ENCODE assay signal across 8 mouse cellular contexts in the genomic region with DNA sequence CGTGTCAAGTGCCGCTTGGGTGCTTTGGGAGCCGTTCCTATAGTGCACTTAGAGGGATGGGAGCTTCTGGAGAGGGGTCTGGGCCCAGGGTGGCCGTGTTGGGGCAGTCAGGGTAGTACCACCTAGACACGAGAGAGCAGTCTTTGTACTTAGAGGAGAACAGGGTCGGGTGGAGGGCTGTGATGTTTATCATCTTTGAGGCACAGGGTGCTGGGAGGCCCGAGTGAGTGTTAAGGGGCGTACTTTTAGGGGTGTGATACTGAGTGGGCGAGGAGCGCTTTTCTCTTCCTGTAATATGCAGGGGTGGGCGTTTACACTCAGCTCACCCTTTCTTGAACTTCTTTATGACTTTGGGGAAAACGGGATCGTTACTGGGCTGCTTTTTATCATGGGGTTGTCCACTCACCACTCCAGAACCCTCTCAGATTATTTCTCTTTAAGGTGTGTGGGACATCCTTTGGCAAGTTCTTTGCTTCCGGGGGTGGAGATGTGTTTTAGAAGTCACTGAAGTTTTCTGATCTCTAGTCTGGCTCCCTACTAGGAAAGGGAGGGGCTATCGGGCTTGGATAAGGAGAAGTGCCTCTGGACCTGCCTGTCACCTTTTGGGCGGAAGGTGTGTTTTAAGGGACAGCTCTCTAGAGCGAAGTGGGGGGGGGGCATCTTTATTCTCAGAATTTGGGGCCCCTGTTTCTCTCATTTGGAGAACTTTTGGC. TPM values are rescaled to one million over a fixed set of nuclear protein-coding genes. Genes with fewer than 3 reads are reported as not detected.
DNase-seq lines count a peak whose midpoint lies in the region; ATAC-seq and TF ChIP-seq lines count a peak whose summit lies in the region.

No protein-coding gene starts in this region.

- H3K4me1 ChIP-seq in heart, postnatal 0 days (ENCODE audit: control insufficient read depth, insufficient read depth): peaks cover 40% of the 10 kb centered on the region

- H3K36me3 ChIP-seq in heart, postnatal 0 days (replicated peaks; ENCODE audit: control insufficient read depth, insufficient read depth, low read length): no peaks in the 10 kb centered on the region

- H3K9me3 ChIP-seq in heart, postnatal 0 days (replicated peaks; ENCODE audit: control insufficient read depth, low read length): no peaks in the 10 kb centered on the region

- H3K4me3 ChIP-seq in heart, postnatal 0 days (ENCODE audit: low read depth, low read length): peak overlapping the region; percentile 71

- peak overlapping the region; percentile 72 for H3K4me2 ChIP-seq in heart, postnatal 0 days (ENCODE audit: low read depth, low read length)

- no peaks in the 10 kb centered on the region for H3K27me3 ChIP-seq in heart, postnatal 0 days (ENCODE audit: control insufficient read depth, insufficient read depth, low read length)

- TF ChIP-seq EP300 in heart, postnatal 0 days (IDR thresholded peaks at IDR 0.05; ENCODE audit: low read depth): no peak

- peak; percentile 52 for DNase-seq in adrenal gland, postnatal 10 days
- DNase-seq in adrenal gland, adult 8-10 months: no peak
- peak; percentile 78 for DNase-seq in CD4-positive helper T cell, adult 2 months (ENCODE audit: low read depth, low spot score)
- peak; percentile 39 for DNase-seq in heart, postnatal 0 days (ENCODE audit: low spot score)
- DNase-seq in kidney, postnatal 36 days: peak; percentile 49 to 75
- DNase-seq in yolk sac, embryonic 10.5 days (ENCODE audit: low spot score): peak; percentile 68

- H3K27ac ChIP-seq in heart, postnatal 0 days (ENCODE audit: low read depth): peak overlapping the region; percentile 97

- peak; percentile 47 for ATAC-seq in common myeloid progenitor, adult 5-6 weeks (replicated peaks; ENCODE audit: low read depth, poor library complexity, severe bottlenecking)
- ATAC-seq in heart, postnatal 0 days (ENCODE audit: insufficient read depth, low read depth): peak; percentile 10
- ATAC-seq in megakaryocyte-erythroid progenitor cell, adult 5-6 weeks (replicated peaks; ENCODE audit: low FRiP score, low TSS enrichment, poor library complexity, severe bottlenecking): peak; percentile 55

- TF ChIP-seq CTCF in heart, postnatal 0 days (IDR thresholded peaks at IDR 0.05; ENCODE audit: low read depth): no peak

- 3% methylated on average over 17 of the region's 17 CpGs for WGBS in heart, postnatal 0 days

- H3K9ac ChIP-seq in heart, postnatal 0 days (replicated peaks; ENCODE audit: low read depth, low read length): peak overlapping the region; percentile 90

RNA-seq across cellular contexts. Expression of gene Akt2, which starts 1.0 kb away (rescaled TPM):
- total RNA-seq in adrenal gland, postnatal 10 days (2021): 100 to 1,000 TPM; 237 to 317 TPM
- 100 to 1,000 TPM; 162 to 282 (median 233) TPM for total RNA-seq in adrenal gland, adult 8-10 months (2022)
- 43.7 and 49.5 TPM in 2 replicates for total RNA-seq in common myeloid progenitor, adult 5-6 weeks (2017)
- 129 and 138 TPM in 2 replicates for total RNA-seq in heart, postnatal 0 days (2014; rRNA removed; ENCODE audit: low replicate concordance)
- polyA plus RNA-seq in heart, postnatal 0 days (2015; fragmentation: Nextera tagmentation; extraction: Ambion mirVana): 74.0 and 80.5 TPM in 2 replicates
- 61.9 and 65.5 TPM in 2 replicates for total RNA-seq in megakaryocyte-erythroid progenitor cell, adult 5-6 weeks (2014; fragmentation: Nextera tagmentation)
- total RNA-seq in megakaryocyte-erythroid progenitor cell, adult 5-6 weeks (2017): 60.3 and 82.2 TPM in 2 replicates

RNA-seq across cellular contexts. Expression of gene 2310022A10Rik, which starts 39.3 kb away (rescaled TPM):
- total RNA-seq in adrenal gland, postnatal 10 days (2021): 10 to 100 TPM; 14.7 to 25.1 TPM
- total RNA-seq in adrenal gland, adult 8-10 months (2022): 10 to 100 TPM; 21.6 to 23.8 (median 22.0) TPM
- total RNA-seq in common myeloid progenitor, adult 5-6 weeks (2017): 15.0 and 18.0 TPM in 2 replicates
- 3.8 and 21.3 TPM in 2 replicates for total RNA-seq in heart, postnatal 0 days (2014; rRNA removed; ENCODE audit: low replicate concordance)
- polyA plus RNA-seq in heart, postnatal 0 days (2015; fragmentation: Nextera tagmentation; extraction: Ambion mirVana): 39.7 and 41.8 TPM in 2 replicates
- 30.3 and 38.1 TPM in 2 replicates for total RNA-seq in megakaryocyte-erythroid progenitor cell, adult 5-6 weeks (2014; fragmentation: Nextera tagmentation)
- 2.3 and 31.3 TPM in 2 replicates for total RNA-seq in megakaryocyte-erythroid progenitor cell, adult 5-6 weeks (2017)

RNA-seq across cellular contexts. Expression of gene Pld3, which starts 39.4 kb away (rescaled TPM):
- 10 to 100 TPM; 84.0 to 86.6 TPM for total RNA-seq in adrenal gland, postnatal 10 days (2021)
- 100 to 1,000 TPM; 135 to 205 (median 166) TPM for total RNA-seq in adrenal gland, adult 8-10 months (2022)
- total RNA-seq in common myeloid progenitor, adult 5-6 weeks (2017): 5.5 and 6.0 TPM in 2 replicates
- total RNA-seq in heart, postnatal 0 days (2014; rRNA removed; ENCODE audit: low replicate concordance): 37.3 and 58.5 TPM in 2 replicates
- polyA plus RNA-seq in heart, postnatal 0 days (2015; fragmentation: Nextera tagmentation; extraction: Ambion mirVana): 38.9 and 43.8 TPM in 2 replicates
- 9.4 and 9.8 TPM in 2 replicates for total RNA-seq in megakaryocyte-erythroid progenitor cell, adult 5-6 weeks (2014; fragmentation: Nextera tagmentation)
- 2.4 and 7.8 TPM in 2 replicates for total RNA-seq in megakaryocyte-erythroid progenitor cell, adult 5-6 weeks (2017)
